Mouse (Mus musculus) E14TG2a.4 (cell line): ENCODE results near the gene Fbxo36.

ENCODE experiments used
- H3K27me3 ChIP-seq: 2 replicates; pipeline ENCODE4 v1.6.1; 2014; ENCODE audit warnings: low read length, control low read depth; ENCODE audit not compliant: insufficient read depth
- H3K36me3 ChIP-seq: 2 replicates; pipeline ENCODE4 v1.6.1; 2014; ENCODE audit warnings: low read length, control low read depth; ENCODE audit not compliant: insufficient read depth
- H3K4me1 ChIP-seq: replicated peaks from 2 replicates; pipeline ENCODE4 v1.6.1; 2014; ENCODE audit warnings: low read depth, low read length, control low read depth
- H3K4me3 ChIP-seq: replicated peaks from 2 replicates; pipeline ENCODE4 v1.5.1; 2014; ENCODE audit warnings: mild to moderate bottlenecking, low read length
- H3K9me3 ChIP-seq: 2 replicates; pipeline ENCODE4 v1.6.1; 2014; ENCODE audit warnings: low read length, control low read depth
- CTCF ChIP-seq: conservative IDR thresholded peaks from 2 replicates; pipeline ENCODE4 v1.5.1; 2014; ENCODE audit warnings: low read length
- NANOG ChIP-seq: IDR thresholded peaks from 2 replicates; pipeline ENCODE4 v1.6.1; 2014; ENCODE audit warnings: borderline replicate concordance, low read length, mixed read lengths
- POU5F1 ChIP-seq: IDR thresholded peaks from 2 replicates; pipeline ENCODE4 v1.6.1; 2014; ENCODE audit warnings: low read length, borderline replicate concordance

Fbxo36 gene

GRCm38 (mm10) chr1:84940322-84940721 is 100.7 kb downstream of the Fbxo36 start:
- Histone ChIP-seq H3K4me3 (no peak overlapping the region), H3K9me3 (peaks cover 5% of the 10 kb centered on the region; the same call in 1 of the 2 replicates), H3K27me3 (peaks cover 24% of the 10 kb centered on the region), H3K4me1 (peaks cover 4% of the 10 kb centered on the region; the same call in 1 of the 2 replicates), H3K36me3 (no peaks in the 10 kb centered on the region)
- TF ChIP-seq POU5F1: no peak
- TF ChIP-seq CTCF: no peak
- TF ChIP-seq NANOG: no peak

GRCm38 (mm10) chr1:84942666-84943065 is 103.0 kb downstream of the Fbxo36 start:
- H3K4me1 ChIP-seq: no peaks in the 10 kb centered on the region
- no peak overlapping the region for H3K4me3 ChIP-seq
- peaks cover under 1% of the 10 kb centered on the region; the same call in 1 of the 2 replicates for H3K27me3 ChIP-seq
- no peaks in the 10 kb centered on the region for H3K36me3 ChIP-seq
- no peak for TF ChIP-seq POU5F1
- no peak for TF ChIP-seq CTCF
- no peak for TF ChIP-seq NANOG
- H3K9me3 ChIP-seq: peaks cover 5% of the 10 kb centered on the region; the same call in 1 of the 2 replicates

- H3K27me3 ChIP-seq: no peaks in the 10 kb centered on the region
- TF ChIP-seq NANOG (no peak), CTCF (no peak)
- H3K9me3 ChIP-seq: peaks cover 5% of the 10 kb centered on the region; the same call in 1 of the 2 replicates
- no peaks in the 10 kb centered on the region for H3K4me1 ChIP-seq
- H3K36me3 ChIP-seq: no peaks in the 10 kb centered on the region
- no peak overlapping the region for H3K4me3 ChIP-seq
These were observed 103.9 kb downstream of the Fbxo36 start for GRCm38 (mm10) chr1:84943549-84943948.

GRCm38 (mm10) chr1:84945950-84946349 is 106.3 kb downstream of the Fbxo36 start:
- Histone ChIP-seq H3K27me3 (no peaks in the 10 kb centered on the region), H3K9me3 (peaks cover 11% of the 10 kb centered on the region), H3K36me3 (no peaks in the 10 kb centered on the region), H3K4me1 (no peaks in the 10 kb centered on the region), H3K4me3 (no peak overlapping the region)
- no peak for TF ChIP-seq CTCF
- TF ChIP-seq NANOG: no peak
- no peak for TF ChIP-seq POU5F1

- Histone ChIP-seq H3K36me3 (no peaks in the 10 kb centered on the region), H3K27me3 (no peaks in the 10 kb centered on the region), H3K4me3 (no peak overlapping the region), H3K4me1 (no peaks in the 10 kb centered on the region), H3K9me3 (peaks cover 11% of the 10 kb centered on the region)
- TF ChIP-seq NANOG (no peak), POU5F1 (no peak), CTCF (no peak)
These were observed 107.7 kb downstream of the Fbxo36 start for GRCm38 (mm10) chr1:84947390-84947789.
